Mouse (Mus musculus): ENCODE results near the gene Ttc7b. TPM values are rescaled to one million over a fixed set of nuclear protein-coding genes. Genes with fewer than 3 reads are reported as not detected.

Gene Ttc7b
- polyA plus RNA-seq, 1 experiment from 2014 or later, result 6.6 TPM

GRCm38 (mm10) chr12:100481443-100482026 lies 39.1 kb downstream of the Ttc7b start:
- ATAC-seq (no peak), DNase-seq (ENCODE audit: low spot score) (no peak)
- H3K9ac ChIP-seq (replicated peaks; ENCODE audit: low read depth), result no peak overlapping the region
- H3K4me3 ChIP-seq (ENCODE audit: low read depth, low read length), result no peak overlapping the region
- 81% methylated on average over 8 of the region's 8 CpGs for WGBS
- H3K27me3 ChIP-seq (replicated peaks; ENCODE audit: insufficient read depth, low read length), result no peaks in the 10 kb centered on the region
- H3K36me3 ChIP-seq (ENCODE audit: insufficient read depth, low read length), result no peaks in the 10 kb centered on the region
- TF ChIP-seq EP300 (IDR thresholded peaks at IDR 0.05), result no peak
- TF ChIP-seq CTCF (IDR thresholded peaks at IDR 0.05), result no peak
- H3K4me1 ChIP-seq (ENCODE audit: insufficient read depth, low read depth, low read length), result no peaks in the 10 kb centered on the region; the same call in 1 of the 2 replicates
- H3K9me3 ChIP-seq (ENCODE audit: low read length), result no peaks in the 10 kb centered on the region
- H3K4me2 ChIP-seq (replicated peaks; ENCODE audit: low read depth, low read length), result no peak overlapping the region
- no peak overlapping the region for H3K27ac ChIP-seq (ENCODE audit: low read length)

GRCm38 (mm10) chr12:100480642-100481442 lies 39.8 kb downstream of the Ttc7b start:
- no peak overlapping the region for H3K9ac ChIP-seq (replicated peaks; ENCODE audit: low read depth)
- H3K4me2 ChIP-seq (replicated peaks; ENCODE audit: low read depth, low read length), result no peak overlapping the region
- no peaks in the 10 kb centered on the region; the same call in 1 of the 2 replicates for H3K4me1 ChIP-seq (ENCODE audit: insufficient read depth, low read depth, low read length)
- TF ChIP-seq EP300 (IDR thresholded peaks at IDR 0.05) (no peak), CTCF (IDR thresholded peaks at IDR 0.05) (no peak)
- ATAC-seq (peak; percentile 64), DNase-seq (ENCODE audit: low spot score) (no peak)
- H3K36me3 ChIP-seq (ENCODE audit: insufficient read depth, low read length), result no peaks in the 10 kb centered on the region
- no peak overlapping the region for H3K27ac ChIP-seq (ENCODE audit: low read length)
- no peaks in the 10 kb centered on the region for H3K9me3 ChIP-seq (ENCODE audit: low read length)
- no peak overlapping the region for H3K4me3 ChIP-seq (ENCODE audit: low read depth, low read length)
- WGBS, result 77% methylated on average over 15 of the region's 15 CpGs
- H3K27me3 ChIP-seq (replicated peaks; ENCODE audit: insufficient read depth, low read length), result no peaks in the 10 kb centered on the region

GRCm38 (mm10) chr12:100479892-100480621 lies 40.6 kb downstream of the Ttc7b start:
- ATAC-seq, result peak; percentile 43
- WGBS, result 40% methylated on average over 7 of the region's 7 CpGs
- no peak overlapping the region for H3K4me2 ChIP-seq (replicated peaks; ENCODE audit: low read depth, low read length)
- no peaks in the 10 kb centered on the region for H3K27me3 ChIP-seq (replicated peaks; ENCODE audit: insufficient read depth, low read length)
- no peaks in the 10 kb centered on the region for H3K36me3 ChIP-seq (ENCODE audit: insufficient read depth, low read length)
- H3K27ac ChIP-seq (ENCODE audit: low read length), result no peak overlapping the region
- no peak overlapping the region for H3K9ac ChIP-seq (replicated peaks; ENCODE audit: low read depth)
- no peaks in the 10 kb centered on the region; the same call in 1 of the 2 replicates for H3K4me1 ChIP-seq (ENCODE audit: insufficient read depth, low read depth, low read length)
- H3K4me3 ChIP-seq (ENCODE audit: low read depth, low read length), result no peak overlapping the region
- DNase-seq (ENCODE audit: low spot score), result peak; percentile 90
- TF ChIP-seq EP300 (IDR thresholded peaks at IDR 0.05), result no peak
- peak; percentile 85 for TF ChIP-seq CTCF (IDR thresholded peaks at IDR 0.05)
- no peaks in the 10 kb centered on the region for H3K9me3 ChIP-seq (ENCODE audit: low read length)

GRCm38 (mm10) chr12:100479270-100479869 lies 41.3 kb downstream of the Ttc7b start:
- WGBS, result 56% methylated on average over 10 of the region's 10 CpGs
- Histone ChIP-seq H3K4me2 (replicated peaks; ENCODE audit: low read depth, low read length) (no peak overlapping the region), H3K4me3 (ENCODE audit: low read depth, low read length) (no peak overlapping the region), H3K27ac (ENCODE audit: low read length) (no peak overlapping the region), H3K9ac (replicated peaks; ENCODE audit: low read depth) (no peak overlapping the region), H3K9me3 (ENCODE audit: low read length) (no peaks in the 10 kb centered on the region), H3K27me3 (replicated peaks; ENCODE audit: insufficient read depth, low read length) (no peaks in the 10 kb centered on the region), H3K36me3 (ENCODE audit: insufficient read depth, low read length) (no peaks in the 10 kb centered on the region), H3K4me1 (ENCODE audit: insufficient read depth, low read depth, low read length) (no peaks in the 10 kb centered on the region; the same call in 1 of the 2 replicates)
- no peak for DNase-seq (ENCODE audit: low spot score)
- TF ChIP-seq CTCF (IDR thresholded peaks at IDR 0.05), result no peak
- TF ChIP-seq EP300 (IDR thresholded peaks at IDR 0.05), result no peak
- ATAC-seq, result no peak

GRCm38 (mm10) chr12:100478615-100479014 lies 42.0 kb downstream of the Ttc7b start:
- no peaks in the 10 kb centered on the region for H3K36me3 ChIP-seq (ENCODE audit: insufficient read depth, low read length)
- H3K27me3 ChIP-seq (replicated peaks; ENCODE audit: insufficient read depth, low read length), result no peaks in the 10 kb centered on the region
- WGBS, result 81% methylated on average over 6 of the region's 6 CpGs
- H3K9ac ChIP-seq (replicated peaks; ENCODE audit: low read depth), result no peak overlapping the region
- no peaks in the 10 kb centered on the region; the same call in 1 of the 2 replicates for H3K4me1 ChIP-seq (ENCODE audit: insufficient read depth, low read depth, low read length)
- ATAC-seq, result no peak
- no peak for TF ChIP-seq EP300 (IDR thresholded peaks at IDR 0.05)
- no peak for TF ChIP-seq CTCF (IDR thresholded peaks at IDR 0.05)
- DNase-seq (ENCODE audit: low spot score), result no peak
- no peak overlapping the region for H3K27ac ChIP-seq (ENCODE audit: low read length)
- H3K9me3 ChIP-seq (ENCODE audit: low read length), result no peaks in the 10 kb centered on the region
- no peak overlapping the region for H3K4me3 ChIP-seq (ENCODE audit: low read depth, low read length)
- no peak overlapping the region for H3K4me2 ChIP-seq (replicated peaks; ENCODE audit: low read depth, low read length)

GRCm38 (mm10) chr12:100478151-100478550 lies 42.5 kb downstream of the Ttc7b start:
- no peak for DNase-seq (ENCODE audit: low spot score)
- WGBS, result 62% methylated on average over 6 of the region's 6 CpGs
- Histone ChIP-seq H3K4me1 (ENCODE audit: insufficient read depth, low read depth, low read length) (no peaks in the 10 kb centered on the region; the same call in 1 of the 2 replicates), H3K27ac (ENCODE audit: low read length) (no peak overlapping the region), H3K27me3 (replicated peaks; ENCODE audit: insufficient read depth, low read length) (no peaks in the 10 kb centered on the region), H3K9me3 (ENCODE audit: low read length) (no peaks in the 10 kb centered on the region), H3K4me3 (ENCODE audit: low read depth, low read length) (no peak overlapping the region), H3K36me3 (ENCODE audit: insufficient read depth, low read length) (no peaks in the 10 kb centered on the region), H3K4me2 (replicated peaks; ENCODE audit: low read depth, low read length) (no peak overlapping the region), H3K9ac (replicated peaks; ENCODE audit: low read depth) (no peak overlapping the region)
- no peak for ATAC-seq
- TF ChIP-seq EP300 (IDR thresholded peaks at IDR 0.05) (no peak), CTCF (IDR thresholded peaks at IDR 0.05) (no peak)
